In genomic region chr5:33433201-33434138, GRCm38 (mm10) we compare ENCODE assay signal across 10 mouse cellular contexts. TPM values are rescaled to one million over a fixed set of nuclear protein-coding genes. Genes with fewer than 3 reads are reported as not detected.
DNase-seq lines count a peak whose midpoint lies in the region; ATAC-seq and TF ChIP-seq lines count a peak whose summit lies in the region.
"Had no signal": no experiment of that assay in that cellular context is flagged by ENCODE, and none has a peak within 500 bp of the region (broad histone marks: within the 10 kb centered on the region; RNA-seq: fewer than 3 reads in every experiment).

Nkx1-1 (minus strand) TSS chr5:33433976.

- H3K27ac ChIP-seq in heart, embryonic 16.5 days (ENCODE audit: low read length) = no peak within 1 kb of the TSS
- H3K27ac ChIP-seq in hindbrain, embryonic 14.5 days = peak within 1 kb of the TSS; percentile 49; the same call in 1 of the 2 replicates
- no peak within 1 kb of the TSS for H3K27ac ChIP-seq in midbrain, postnatal 0 days (ENCODE audit: low read depth, low read length)

- no peak for DNase-seq in heart, postnatal 4 days
- peak; percentile 29 for DNase-seq in embryo, embryonic 10 days (ENCODE audit: low spot score)
- DNase-seq in hindbrain, embryonic 14.5 days (ENCODE audit: low spot score) = no peak
- no peak for DNase-seq in midbrain, postnatal 0 days (ENCODE audit: low spot score)
- DNase-seq in frontal cortex, postnatal 14 days (ENCODE audit: low spot score in 2 of 2) = no peak
- no peak for DNase-seq in spleen, postnatal 10 days (ENCODE audit: low spot score in 2 of 2)
- no peak for DNase-seq in layer of hippocampus, adult 18-20 months (ENCODE audit: low spot score in 2 of 2)

- peaks cover 96% of the 10 kb centered on the region for H3K27me3 ChIP-seq in heart, embryonic 16.5 days (ENCODE audit: control insufficient read depth, insufficient read depth, low read length)
- H3K27me3 ChIP-seq in hindbrain, embryonic 14.5 days (ENCODE audit: control insufficient read depth, insufficient read depth, low read length) = peaks cover 97% of the 10 kb centered on the region
- H3K27me3 ChIP-seq in midbrain, postnatal 0 days (ENCODE audit: insufficient read depth, low read length) = peaks cover 86% of the 10 kb centered on the region

- peaks cover 18% of the 10 kb centered on the region for H3K4me1 ChIP-seq in heart, embryonic 16.5 days (ENCODE audit: control insufficient read depth, insufficient read depth, low read length)
- H3K4me1 ChIP-seq in hindbrain, embryonic 14.5 days (replicated peaks; ENCODE audit: control insufficient read depth, insufficient read depth, low read length) = peaks cover 7% of the 10 kb centered on the region; the same call in 1 of the 2 replicates
- H3K4me1 ChIP-seq in midbrain, postnatal 0 days (ENCODE audit: insufficient read depth, low read length) = no peaks in the 10 kb centered on the region; the same call in 1 of the 2 replicates

- no peak for TF ChIP-seq CTCF in midbrain, postnatal 0 days (IDR thresholded peaks at IDR 0.05)

- H3K4me2 ChIP-seq in heart, embryonic 16.5 days (ENCODE audit: low read depth, low read length) = peak within 1 kb of the TSS; percentile 50
- peak within 1 kb of the TSS; percentile 36 for H3K4me2 ChIP-seq in hindbrain, embryonic 14.5 days (replicated peaks)
- H3K4me2 ChIP-seq in midbrain, postnatal 0 days (ENCODE audit: low read depth, low read length, poor library complexity, severe bottlenecking) = peak within 1 kb of the TSS; percentile 39

- WGBS in heart, embryonic 16.5 days = under 1% methylated on average over 87 of the region's 90 CpGs
- under 1% methylated on average over 69 of the region's 90 CpGs for WGBS in hindbrain, embryonic 14.5 days
- WGBS in midbrain, postnatal 0 days = under 1% methylated on average over 64 of the region's 90 CpGs

- no peaks in the 10 kb centered on the region for H3K9me3 ChIP-seq in heart, embryonic 16.5 days (replicated peaks; ENCODE audit: control insufficient read depth, low read length)
- no peaks in the 10 kb centered on the region for H3K9me3 ChIP-seq in hindbrain, embryonic 14.5 days (ENCODE audit: control insufficient read depth, low read length)
- H3K9me3 ChIP-seq in midbrain, postnatal 0 days (ENCODE audit: low read length) = no peaks in the 10 kb centered on the region

- peak within 1 kb of the TSS; percentile 43 for H3K4me3 ChIP-seq in heart, embryonic 16.5 days (ENCODE audit: low read length)
- peak within 1 kb of the TSS; percentile 26 for H3K4me3 ChIP-seq in hindbrain, embryonic 14.5 days (replicated peaks; ENCODE audit: low read length)
- H3K4me3 ChIP-seq in midbrain, postnatal 0 days (ENCODE audit: low read depth, low read length) = peak within 1 kb of the TSS; percentile 24

- no peak within 1 kb of the TSS for H3K9ac ChIP-seq in heart, embryonic 16.5 days (ENCODE audit: low read length)
- H3K9ac ChIP-seq in hindbrain, embryonic 14.5 days = peak within 1 kb of the TSS; percentile 14; the same call in 1 of the 2 replicates
- 0 out of 2 replicates have a peak within 1 kb of the TSS, but pooled peaks have one; percentile 13 for H3K9ac ChIP-seq in midbrain, postnatal 0 days (replicated peaks; ENCODE audit: low read length, poor library complexity, severe bottlenecking)

- no peaks in the 10 kb centered on the region for H3K36me3 ChIP-seq in heart, embryonic 16.5 days (ENCODE audit: control insufficient read depth, insufficient read depth)
- no peaks in the 10 kb centered on the region for H3K36me3 ChIP-seq in hindbrain, embryonic 14.5 days (replicated peaks; ENCODE audit: control insufficient read depth, insufficient read depth)
- no peaks in the 10 kb centered on the region for H3K36me3 ChIP-seq in midbrain, postnatal 0 days (ENCODE audit: insufficient read depth, low read length)

- ATAC-seq in heart, embryonic 16.5 days (replicated peaks; ENCODE audit: extremely low read depth, insufficient read depth, low FRiP score) = no peak
- no peak for ATAC-seq in hindbrain, embryonic 14.5 days (ENCODE audit: low FRiP score)
- no peak for ATAC-seq in midbrain, postnatal 0 days (ENCODE audit: low FRiP score)
- ATAC-seq: Patski had no signal

RNA-seq across cellular contexts. Expression of gene Nkx1-1, which starts in this region (rescaled TPM):
- not detected in 2 replicates for polyA plus RNA-seq in heart, embryonic 16.5 days (2015; fragmentation: Nextera tagmentation; extraction: Ambion mirVana)
- not detected for total RNA-seq in heart, postnatal 4 days (2021)
- 0.80 and 0.96 TPM in 2 replicates for polyA plus RNA-seq in hindbrain, embryonic 14.5 days (2014; fragmentation: Nextera tagmentation; extraction: Ambion mirVana)
- 0.60 and 1.0 TPM in 2 replicates for total RNA-seq in midbrain, postnatal 0 days (2014; rRNA removed)
- 0.18 TPM in 1 of 2 replicates, not detected in the other for polyA plus RNA-seq in midbrain, postnatal 0 days (2015; fragmentation: Nextera tagmentation; extraction: Ambion mirVana)
- total RNA-seq in layer of hippocampus, adult 18-20 months (2021) = not detected
- total RNA-seq: neutrophil, adult 5-6 weeks had no signal
- polyA plus RNA-seq: Patski had no signal
